Comparison of ENCODE assay signal across 9 mouse cellular contexts in genomic region chr3:87000676-87001075, GRCm38 (mm10). TPM values are rescaled to one million over a fixed set of nuclear protein-coding genes. Genes with fewer than 3 reads are reported as not detected.
DNase-seq lines count a peak whose midpoint lies in the region; ATAC-seq and TF ChIP-seq lines count a peak whose summit lies in the region.
"Had no signal": no experiment of that assay in that cellular context is flagged by ENCODE, and none has a peak within 500 bp of the region (broad histone marks: within the 10 kb centered on the region; RNA-seq: fewer than 3 reads in every experiment).

No protein-coding gene starts in this region.

- no peak for TF ChIP-seq EP300 in heart, postnatal 0 days (IDR thresholded peaks at IDR 0.05; ENCODE audit: low read depth)

- TF ChIP-seq CTCF in heart, postnatal 0 days (IDR thresholded peaks at IDR 0.05; ENCODE audit: low read depth): no peak
- no peak for TF ChIP-seq CTCF in thymus, adult 2 months (IDR thresholded peaks at IDR 0.05; ENCODE audit: borderline replicate concordance, control insufficient read depth, extremely low read depth, insufficient read depth, low read length, poor library complexity)
- TF ChIP-seq CTCF in intestine, postnatal 0 days (IDR thresholded peaks at IDR 0.05; ENCODE audit: low read depth): no peak
- TF ChIP-seq CTCF in hindbrain, postnatal 0 days (IDR thresholded peaks at IDR 0.05; ENCODE audit: low read depth): no peak

- 24% methylated on average over 4 of the region's 4 CpGs for WGBS in heart, postnatal 0 days
- WGBS in thymus, adult 2 months: 80% methylated on average over 4 of the region's 4 CpGs
- WGBS in intestine, postnatal 0 days: 28% methylated on average over 4 of the region's 4 CpGs
- 25% methylated on average over 4 of the region's 4 CpGs for WGBS in hindbrain, postnatal 0 days

- no peaks in the 10 kb centered on the region for H3K36me3 ChIP-seq in heart, postnatal 0 days (replicated peaks; ENCODE audit: control insufficient read depth, insufficient read depth, low read length)
- H3K36me3 ChIP-seq in thymus, adult 2 months (ENCODE audit: control insufficient read depth, insufficient read depth, low read length): no peaks in the 10 kb centered on the region
- H3K36me3 ChIP-seq in intestine, postnatal 0 days (ENCODE audit: control insufficient read depth, insufficient read depth): no peaks in the 10 kb centered on the region
- H3K36me3 ChIP-seq in hindbrain, postnatal 0 days (ENCODE audit: insufficient read depth, low read length): no peaks in the 10 kb centered on the region

- peak; percentile 12; the same call in 1 of the 2 replicates for ATAC-seq in heart, postnatal 0 days (ENCODE audit: insufficient read depth, low read depth)
- ATAC-seq in intestine, postnatal 0 days: 0 out of 2 replicates have a peak, but pooled peaks have one; percentile 31
- ATAC-seq in hindbrain, postnatal 0 days: no peak

- H3K9ac ChIP-seq in heart, postnatal 0 days (replicated peaks; ENCODE audit: low read depth, low read length): no peak overlapping the region
- no peak overlapping the region for H3K9ac ChIP-seq in intestine, postnatal 0 days (ENCODE audit: low read depth, low read length)
- no peak overlapping the region for H3K9ac ChIP-seq in hindbrain, postnatal 0 days (replicated peaks; ENCODE audit: low read length)

- no peak for TF ChIP-seq POLR2A in thymus, adult 2 months (IDR thresholded peaks at IDR 0.05; ENCODE audit: control insufficient read depth, extremely low read depth, insufficient read depth, low read length, poor library complexity)

- H3K9me3 ChIP-seq in heart, postnatal 0 days (replicated peaks; ENCODE audit: control insufficient read depth, low read length): no peaks in the 10 kb centered on the region
- H3K9me3 ChIP-seq in intestine, postnatal 0 days (ENCODE audit: control insufficient read depth): no peaks in the 10 kb centered on the region
- no peaks in the 10 kb centered on the region for H3K9me3 ChIP-seq in hindbrain, postnatal 0 days (ENCODE audit: low read length)

- no peaks in the 10 kb centered on the region for H3K27me3 ChIP-seq in heart, postnatal 0 days (ENCODE audit: control insufficient read depth, insufficient read depth, low read length)
- no peaks in the 10 kb centered on the region for H3K27me3 ChIP-seq in thymus, adult 2 months (ENCODE audit: control insufficient read depth, insufficient read depth, low read length)
- no peaks in the 10 kb centered on the region for H3K27me3 ChIP-seq in intestine, postnatal 0 days (replicated peaks; ENCODE audit: control insufficient read depth, insufficient read depth, low read length)
- no peaks in the 10 kb centered on the region for H3K27me3 ChIP-seq in hindbrain, postnatal 0 days (ENCODE audit: insufficient read depth, low read length)

- DNase-seq in heart, postnatal 0 days (ENCODE audit: low spot score): peak; percentile 26
- no peak for DNase-seq in heart, adult 9 months (ENCODE audit: low spot score in 2 of 2)
- DNase-seq in thymus, postnatal 14 days: peak; percentile 12
- no peak for DNase-seq in thymus, adult 2 months
- DNase-seq in testis, postnatal 14 days (ENCODE audit: low spot score): no peak
- DNase-seq in cerebellum, postnatal 25 days: no peak
- DNase-seq in hindbrain, postnatal 0 days (ENCODE audit: low spot score): no peak
- DNase-seq: gastrocnemius, postnatal 36 days had no signal

- H3K4me2 ChIP-seq in heart, postnatal 0 days (ENCODE audit: low read depth, low read length): no peak overlapping the region
- no peak overlapping the region for H3K4me2 ChIP-seq in intestine, postnatal 0 days (replicated peaks; ENCODE audit: low read depth)
- no peak overlapping the region for H3K4me2 ChIP-seq in hindbrain, postnatal 0 days (ENCODE audit: low read depth, low read length)

- 0 out of 2 replicates have a peak overlapping the region, but pooled peaks have one; percentile 91 for H3K27ac ChIP-seq in heart, postnatal 0 days (ENCODE audit: low read depth)
- no peak overlapping the region for H3K27ac ChIP-seq in thymus, adult 2 months (ENCODE audit: control insufficient read depth, insufficient read depth, low read length)
- no peak overlapping the region for H3K27ac ChIP-seq in intestine, postnatal 0 days (ENCODE audit: low read depth, low read length)
- H3K27ac ChIP-seq in hindbrain, postnatal 0 days: no peak overlapping the region

- H3K4me1 ChIP-seq in heart, postnatal 0 days (ENCODE audit: control insufficient read depth, insufficient read depth): peaks cover 12% of the 10 kb centered on the region
- H3K4me1 ChIP-seq in thymus, adult 2 months (replicated peaks; ENCODE audit: control insufficient read depth, insufficient read depth, low read length): peaks cover 10% of the 10 kb centered on the region
- no peaks in the 10 kb centered on the region for H3K4me1 ChIP-seq in intestine, postnatal 0 days (replicated peaks; ENCODE audit: control insufficient read depth, insufficient read depth, low read length)
- H3K4me1 ChIP-seq in hindbrain, postnatal 0 days (ENCODE audit: insufficient read depth, low read length): 0 out of 2 replicates have a peak, but pooled peaks cover 4% of the 10 kb centered on the region

- H3K4me3 ChIP-seq in heart, postnatal 0 days (ENCODE audit: low read depth, low read length): no peak overlapping the region
- H3K4me3 ChIP-seq in thymus, adult 2 months (ENCODE audit: control insufficient read depth, insufficient read depth, low read length): no peak overlapping the region
- H3K4me3 ChIP-seq in intestine, postnatal 0 days (ENCODE audit: low read depth, low read length): no peak overlapping the region
- H3K4me3 ChIP-seq in hindbrain, postnatal 0 days (ENCODE audit: low read length): no peak overlapping the region

RNA-seq across cellular contexts. Expression of gene Cd1d1, which starts 1.4 kb away (rescaled TPM):
- 43.5 and 50.5 TPM in 2 replicates for total RNA-seq in heart, postnatal 0 days (2014; rRNA removed; ENCODE audit: low replicate concordance)
- 59.6 and 62.7 TPM in 2 replicates for polyA plus RNA-seq in heart, postnatal 0 days (2015; fragmentation: Nextera tagmentation; extraction: Ambion mirVana)
- 84.9 and 85.5 TPM in 2 replicates for polyA plus RNA-seq in thymus, adult 2 months (2012; rRNA removed)
- polyA plus RNA-seq in intestine, postnatal 0 days (2015; fragmentation: Nextera tagmentation; extraction: Ambion mirVana): 5.2 and 8.6 TPM in 2 replicates
- 12.4 and 20.5 TPM in 2 replicates for total RNA-seq in hindbrain, postnatal 0 days (2014; rRNA removed)
- polyA plus RNA-seq in hindbrain, postnatal 0 days (2015; fragmentation: Nextera tagmentation; extraction: Ambion mirVana): 31.5 and 40.8 TPM in 2 replicates

Comparison
In these comparisons a context has a peak if more than half of its experiments do, and no peak if none do; other contexts are left out.
1. DNase-seq: peak in heart, postnatal 0 days (single experiment) and thymus, postnatal 14 days (single experiment); none in heart, adult 9 months (0 of 2), thymus, adult 2 months (single experiment), testis, postnatal 14 days (single experiment), cerebellum, postnatal 25 days (0 of 2) and hindbrain, postnatal 0 days (single experiment).